Mouse (Mus musculus): ENCODE data around the gene Col15a1. TPM values are rescaled to one million over a fixed set of nuclear protein-coding genes. Genes with fewer than 3 reads are reported as not detected.

Gene Col15a1
- polyA plus RNA-seq, 1 experiment from 2014 or later, result 26.5 TPM

DNA sequence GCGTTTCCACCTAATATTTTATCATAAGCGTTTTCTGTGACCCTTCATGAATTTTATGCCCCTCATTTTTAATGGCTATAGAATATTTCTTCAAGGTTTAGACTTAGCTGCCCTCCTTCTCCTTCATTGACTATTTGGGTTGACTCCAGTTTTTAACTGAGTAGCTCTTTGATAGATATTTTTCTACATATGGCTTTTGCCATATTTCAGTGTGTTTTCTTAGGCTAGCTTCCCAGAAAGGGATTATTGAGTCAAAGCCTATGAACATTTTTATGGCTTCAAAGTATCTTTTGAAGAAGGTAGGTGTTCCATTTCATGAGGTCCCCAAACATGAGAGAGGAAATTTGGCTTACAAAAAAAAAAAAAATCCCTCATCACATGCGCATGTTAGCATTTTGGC, 11.8 kb upstream of the Col15a1 start:
- WGBS, result 63% methylated on average over 3 of the region's 3 CpGs
- H3K9me3 ChIP-seq (ENCODE audit: low read length), result no peaks in the 10 kb centered on the region
- H3K4me2 ChIP-seq (replicated peaks; ENCODE audit: low read depth, low read length), result no peak overlapping the region
- no peak overlapping the region for H3K4me3 ChIP-seq (ENCODE audit: low read length)
- no peak for ATAC-seq (ENCODE audit: low FRiP score, low TSS enrichment)
- H3K27me3 ChIP-seq (ENCODE audit: insufficient read depth, low read length), result no peaks in the 10 kb centered on the region
- H3K36me3 ChIP-seq (ENCODE audit: insufficient read depth, low read length), result no peaks in the 10 kb centered on the region
- H3K4me1 ChIP-seq (ENCODE audit: insufficient read depth, low read length), result no peaks in the 10 kb centered on the region
- no peak overlapping the region for H3K27ac ChIP-seq (ENCODE audit: low read length)
- H3K9ac ChIP-seq (replicated peaks; ENCODE audit: low read length), result no peak overlapping the region

DNA sequence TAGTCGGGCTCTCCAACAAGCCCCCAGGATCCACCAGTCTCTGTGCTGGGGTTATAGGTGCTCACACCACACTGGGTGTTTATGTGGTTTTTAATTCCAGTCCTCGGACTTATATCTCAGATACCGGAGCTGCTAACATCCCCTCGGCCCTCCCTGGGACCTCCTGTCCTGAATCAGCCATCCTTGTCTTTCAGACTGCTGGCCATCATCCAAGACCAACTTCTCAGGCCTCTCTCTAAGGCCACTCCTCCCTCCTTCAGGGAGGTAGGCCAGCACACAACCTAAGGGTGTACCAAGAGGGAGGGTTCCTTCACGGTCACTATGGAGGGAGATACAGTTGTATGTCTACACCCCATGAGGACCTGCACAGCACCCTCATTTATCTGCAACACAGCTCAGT, 4.3 kb upstream of the Col15a1 start:
- Histone ChIP-seq H3K27ac (ENCODE audit: low read length) (no peak overlapping the region), H3K4me1 (ENCODE audit: insufficient read depth, low read length) (peaks cover 14% of the 10 kb centered on the region), H3K36me3 (ENCODE audit: insufficient read depth, low read length) (no peaks in the 10 kb centered on the region), H3K4me2 (replicated peaks; ENCODE audit: low read depth, low read length) (no peak overlapping the region), H3K9me3 (ENCODE audit: low read length) (no peaks in the 10 kb centered on the region), H3K27me3 (ENCODE audit: insufficient read depth, low read length) (peaks cover 27% of the 10 kb centered on the region), H3K4me3 (ENCODE audit: low read length) (no peak overlapping the region), H3K9ac (replicated peaks; ENCODE audit: low read length) (no peak overlapping the region)
- WGBS, result 27% methylated on average over 5 of the region's 5 CpGs
- ATAC-seq (ENCODE audit: low FRiP score, low TSS enrichment), result no peak

DNA sequence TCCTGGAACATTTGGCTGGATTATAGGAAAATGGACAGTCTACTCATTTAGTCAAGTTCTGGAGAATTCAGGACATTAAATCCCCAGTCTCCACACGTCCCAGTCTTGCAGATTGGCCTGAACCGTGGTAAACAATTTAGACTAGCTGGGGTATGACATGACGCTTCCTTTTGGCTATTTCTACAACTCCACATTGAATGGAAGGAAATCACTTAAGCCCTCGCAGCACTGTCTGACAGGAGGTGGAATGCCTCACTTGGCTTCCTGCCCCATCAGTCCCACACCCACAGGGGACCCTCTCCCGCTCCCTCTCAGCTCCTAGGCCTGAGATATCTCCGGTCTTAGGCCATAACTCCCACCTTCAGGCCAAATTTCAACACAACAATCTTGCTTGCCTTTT, 2.1 kb upstream of the Col15a1 start:
- no peak for ATAC-seq (ENCODE audit: low FRiP score, low TSS enrichment)
- H3K4me2 ChIP-seq (replicated peaks; ENCODE audit: low read depth, low read length), result no peak overlapping the region
- WGBS, result 63% methylated on average over 6 of the region's 6 CpGs
- H3K36me3 ChIP-seq (ENCODE audit: insufficient read depth, low read length), result no peaks in the 10 kb centered on the region
- peaks cover 41% of the 10 kb centered on the region for H3K27me3 ChIP-seq (ENCODE audit: insufficient read depth, low read length)
- H3K9me3 ChIP-seq (ENCODE audit: low read length), result no peaks in the 10 kb centered on the region
- peaks cover 18% of the 10 kb centered on the region for H3K4me1 ChIP-seq (ENCODE audit: insufficient read depth, low read length)
- H3K9ac ChIP-seq (replicated peaks; ENCODE audit: low read length), result no peak overlapping the region
- no peak overlapping the region for H3K4me3 ChIP-seq (ENCODE audit: low read length)
- peak overlapping the region; percentile 63 for H3K27ac ChIP-seq (ENCODE audit: low read length)

- Histone ChIP-seq H3K27me3 (ENCODE audit: insufficient read depth, low read length) (peaks cover 44% of the 10 kb centered on the region), H3K27ac (ENCODE audit: low read length) (no peak overlapping the region), H3K4me1 (ENCODE audit: insufficient read depth, low read length) (peaks cover 13% of the 10 kb centered on the region), H3K36me3 (ENCODE audit: insufficient read depth, low read length) (no peaks in the 10 kb centered on the region), H3K9ac (replicated peaks; ENCODE audit: low read length) (peak overlapping the region; percentile 67), H3K4me3 (ENCODE audit: low read length) (peak overlapping the region; percentile 53), H3K4me2 (replicated peaks; ENCODE audit: low read depth, low read length) (peak overlapping the region; percentile 76), H3K9me3 (ENCODE audit: low read length) (no peaks in the 10 kb centered on the region)
- 1% methylated on average over 40 of the region's 40 CpGs for WGBS
- ATAC-seq (ENCODE audit: low FRiP score, low TSS enrichment), result peak; percentile 44
These were observed 545 bp downstream of the Col15a1 start for GRCm38 (mm10) chr4:47208421-47208991.

DNA sequence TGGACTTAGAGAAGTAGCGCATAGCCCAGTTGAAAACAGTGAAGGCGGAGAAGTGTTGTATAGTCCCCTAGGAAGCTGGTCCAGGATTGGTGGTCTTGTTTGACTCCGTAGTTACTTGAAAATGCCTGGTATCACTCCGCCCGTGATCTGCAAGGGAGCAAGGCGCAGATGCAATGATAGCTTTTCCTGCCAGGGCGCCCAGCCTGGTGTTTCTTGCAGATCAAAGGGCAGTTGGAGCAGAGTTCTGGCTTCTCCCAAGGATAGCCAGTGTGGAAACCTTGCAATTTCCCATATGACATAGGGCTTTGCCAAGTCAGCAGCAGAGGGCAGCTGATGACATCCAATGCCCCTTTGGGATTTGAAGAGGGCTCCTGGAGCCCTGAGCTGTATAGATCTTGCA, 1.5 kb downstream of the Col15a1 start:
- no peaks in the 10 kb centered on the region for H3K9me3 ChIP-seq (ENCODE audit: low read length)
- ATAC-seq (ENCODE audit: low FRiP score, low TSS enrichment), result no peak
- WGBS, result 68% methylated on average over 7 of the region's 7 CpGs
- H3K27ac ChIP-seq (ENCODE audit: low read length), result no peak overlapping the region
- peak overlapping the region; percentile 76 for H3K4me2 ChIP-seq (replicated peaks; ENCODE audit: low read depth, low read length)
- peak overlapping the region; percentile 53 for H3K4me3 ChIP-seq (ENCODE audit: low read length)
- no peaks in the 10 kb centered on the region for H3K36me3 ChIP-seq (ENCODE audit: insufficient read depth, low read length)
- no peak overlapping the region for H3K9ac ChIP-seq (replicated peaks; ENCODE audit: low read length)
- peaks cover 7% of the 10 kb centered on the region; the same call in 1 of the 2 replicates for H3K4me1 ChIP-seq (ENCODE audit: insufficient read depth, low read length)
- H3K27me3 ChIP-seq (ENCODE audit: insufficient read depth, low read length), result peaks cover 44% of the 10 kb centered on the region

- H3K4me3 ChIP-seq (ENCODE audit: low read length), result no peak overlapping the region
- H3K36me3 ChIP-seq (ENCODE audit: insufficient read depth, low read length), result no peaks in the 10 kb centered on the region
- no peak overlapping the region for H3K27ac ChIP-seq (ENCODE audit: low read length)
- no peak for ATAC-seq (ENCODE audit: low FRiP score, low TSS enrichment)
- no peaks in the 10 kb centered on the region for H3K27me3 ChIP-seq (ENCODE audit: insufficient read depth, low read length)
- 100% methylated on average over 1 of the region's 1 CpGs for WGBS
- no peaks in the 10 kb centered on the region for H3K9me3 ChIP-seq (ENCODE audit: low read length)
- no peak overlapping the region for H3K4me2 ChIP-seq (replicated peaks; ENCODE audit: low read depth, low read length)
- H3K4me1 ChIP-seq (ENCODE audit: insufficient read depth, low read length), result no peaks in the 10 kb centered on the region
- H3K9ac ChIP-seq (replicated peaks; ENCODE audit: low read length), result no peak overlapping the region
These were observed 10.9 kb downstream of the Col15a1 start for GRCm38 (mm10) chr4:47218828-47219227.

DNA sequence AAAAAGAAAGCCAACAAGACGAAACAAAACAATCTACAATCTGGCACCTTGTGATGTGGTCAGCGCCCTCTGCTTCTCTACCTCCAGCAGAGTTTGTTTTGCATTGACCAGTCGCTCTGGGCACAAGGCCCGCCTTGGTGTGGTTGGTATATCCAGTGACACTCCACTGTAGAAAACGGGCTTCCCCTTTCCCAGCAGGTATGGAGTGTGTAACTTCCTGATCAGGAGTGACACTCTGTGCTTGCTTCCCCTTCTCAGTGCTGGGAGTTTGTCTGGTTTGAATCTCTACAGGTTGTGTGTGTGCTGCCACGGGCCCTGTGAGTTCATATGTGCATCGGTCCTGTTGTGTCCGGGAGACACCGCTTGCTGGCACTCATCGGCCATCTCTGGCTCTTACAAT, 11.4 kb downstream of the Col15a1 start:
- H3K27me3 ChIP-seq (ENCODE audit: insufficient read depth, low read length), result no peaks in the 10 kb centered on the region
- no peak overlapping the region for H3K9ac ChIP-seq (replicated peaks; ENCODE audit: low read length)
- H3K4me2 ChIP-seq (replicated peaks; ENCODE audit: low read depth, low read length), result no peak overlapping the region
- 89% methylated on average over 10 of the region's 10 CpGs for WGBS
- no peak for ATAC-seq (ENCODE audit: low FRiP score, low TSS enrichment)
- H3K4me1 ChIP-seq (ENCODE audit: insufficient read depth, low read length), result no peaks in the 10 kb centered on the region
- no peaks in the 10 kb centered on the region for H3K36me3 ChIP-seq (ENCODE audit: insufficient read depth, low read length)
- H3K9me3 ChIP-seq (ENCODE audit: low read length), result no peaks in the 10 kb centered on the region
- H3K4me3 ChIP-seq (ENCODE audit: low read length), result no peak overlapping the region
- no peak overlapping the region for H3K27ac ChIP-seq (ENCODE audit: low read length)

DNA sequence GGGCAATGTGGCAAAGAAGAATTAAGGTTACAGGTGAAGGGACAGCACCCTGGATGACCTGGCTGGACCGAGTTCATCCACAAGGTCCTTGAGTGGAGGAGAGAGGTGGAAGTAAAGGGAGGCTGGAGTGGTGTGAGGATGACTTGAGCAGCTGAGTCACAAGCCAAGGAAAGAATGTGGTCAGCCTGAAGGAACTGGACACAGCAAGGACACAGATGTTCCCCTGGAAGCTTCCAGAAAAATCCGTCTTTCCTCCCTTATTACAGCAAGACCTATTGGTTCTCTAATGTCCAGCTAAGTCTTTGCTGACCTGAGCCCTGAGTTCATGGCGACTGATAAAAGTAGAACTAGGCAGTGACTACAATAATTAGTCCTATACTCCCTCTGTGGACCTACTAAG, 12.6 kb downstream of the Col15a1 start:
- H3K9me3 ChIP-seq (ENCODE audit: low read length), result no peaks in the 10 kb centered on the region
- H3K4me3 ChIP-seq (ENCODE audit: low read length), result no peak overlapping the region
- WGBS, result 82% methylated on average over 3 of the region's 3 CpGs
- no peaks in the 10 kb centered on the region for H3K4me1 ChIP-seq (ENCODE audit: insufficient read depth, low read length)
- H3K27ac ChIP-seq (ENCODE audit: low read length), result no peak overlapping the region
- H3K36me3 ChIP-seq (ENCODE audit: insufficient read depth, low read length), result no peaks in the 10 kb centered on the region
- H3K9ac ChIP-seq (replicated peaks; ENCODE audit: low read length), result no peak overlapping the region
- H3K4me2 ChIP-seq (replicated peaks; ENCODE audit: low read depth, low read length), result no peak overlapping the region
- no peaks in the 10 kb centered on the region for H3K27me3 ChIP-seq (ENCODE audit: insufficient read depth, low read length)
- ATAC-seq (ENCODE audit: low FRiP score, low TSS enrichment), result no peak

GRCm38 (mm10) chr4:47222146-47222545, 14.2 kb downstream of the Col15a1 start:
- Histone ChIP-seq H3K27ac (ENCODE audit: low read length) (no peak overlapping the region), H3K4me1 (ENCODE audit: insufficient read depth, low read length) (peaks cover 12% of the 10 kb centered on the region), H3K9ac (replicated peaks; ENCODE audit: low read length) (no peak overlapping the region), H3K27me3 (ENCODE audit: insufficient read depth, low read length) (no peaks in the 10 kb centered on the region), H3K4me3 (ENCODE audit: low read length) (no peak overlapping the region), H3K9me3 (ENCODE audit: low read length) (no peaks in the 10 kb centered on the region), H3K4me2 (replicated peaks; ENCODE audit: low read depth, low read length) (no peak overlapping the region), H3K36me3 (ENCODE audit: insufficient read depth, low read length) (no peaks in the 10 kb centered on the region)
- ATAC-seq (ENCODE audit: low FRiP score, low TSS enrichment), result no peak
- WGBS, result 79% methylated on average over 3 of the region's 3 CpGs

DNA sequence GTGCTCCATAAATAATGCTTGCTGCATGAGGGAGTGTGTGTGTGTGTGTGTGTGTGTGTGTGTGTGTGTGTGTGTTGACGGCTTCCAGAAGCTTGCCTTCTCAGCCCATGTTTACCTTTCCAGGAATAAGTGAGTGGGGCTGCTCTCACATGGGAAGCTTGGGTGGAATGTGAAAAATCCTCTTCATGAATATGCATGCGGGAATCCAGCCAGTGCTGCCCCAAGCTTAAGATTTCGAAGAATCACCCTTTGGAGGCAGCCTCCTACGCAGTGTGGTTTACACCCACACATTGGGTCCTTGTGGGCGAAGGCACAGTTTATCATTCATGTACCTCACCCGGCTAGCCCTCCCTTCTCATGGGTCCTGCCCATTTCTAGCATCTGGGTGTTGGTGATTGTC, 18.0 kb downstream of the Col15a1 start:
- no peak overlapping the region for H3K4me2 ChIP-seq (replicated peaks; ENCODE audit: low read depth, low read length)
- H3K4me3 ChIP-seq (ENCODE audit: low read length), result no peak overlapping the region
- peaks cover 25% of the 10 kb centered on the region for H3K4me1 ChIP-seq (ENCODE audit: insufficient read depth, low read length)
- ATAC-seq (ENCODE audit: low FRiP score, low TSS enrichment), result peak; percentile 50
- H3K36me3 ChIP-seq (ENCODE audit: insufficient read depth, low read length), result no peaks in the 10 kb centered on the region
- H3K9ac ChIP-seq (replicated peaks; ENCODE audit: low read length), result no peak overlapping the region
- no peak overlapping the region for H3K27ac ChIP-seq (ENCODE audit: low read length)
- no peaks in the 10 kb centered on the region for H3K27me3 ChIP-seq (ENCODE audit: insufficient read depth, low read length)
- H3K9me3 ChIP-seq (ENCODE audit: low read length), result no peaks in the 10 kb centered on the region
- WGBS, result 53% methylated on average over 6 of the region's 6 CpGs

Data from kidney, embryonic 16.5 days (tissue).